Mouse (Mus musculus): ENCODE measurements around the gene Nfib.

Nfib gene

GRCm38 (mm10) chr4:82431831-82432230, 273.7 kb downstream of the Nfib start:
- no peak for DNase-seq (ENCODE audit: low spot score)

GRCm38 (mm10) chr4:82430802-82431201, 274.7 kb downstream of the Nfib start:
- no peak for DNase-seq (ENCODE audit: low spot score)

- no peak for DNase-seq (ENCODE audit: low spot score)
Measured at GRCm38 (mm10) chr4:82426224-82426623, 279.3 kb downstream of the Nfib start.

- DNase-seq (ENCODE audit: low spot score) = no peak
Measured at GRCm38 (mm10) chr4:82418241-82418640, 287.3 kb downstream of the Nfib start.

- DNase-seq (ENCODE audit: low spot score) = no peak
Measured at GRCm38 (mm10) chr4:82415817-82416216, 289.7 kb downstream of the Nfib start.

GRCm38 (mm10) chr4:82412651-82413050, 292.9 kb downstream of the Nfib start:
- DNase-seq (ENCODE audit: low spot score) = no peak

- DNase-seq (ENCODE audit: low spot score) = no peak
Measured at GRCm38 (mm10) chr4:82411965-82412364, 293.6 kb downstream of the Nfib start.

- no peak for DNase-seq (ENCODE audit: low spot score)
Measured at GRCm38 (mm10) chr4:82408463-82409404, 296.8 kb downstream of the Nfib start.

- DNase-seq (ENCODE audit: low spot score) = no peak
Measured at GRCm38 (mm10) chr4:82406511-82406910, 299.0 kb downstream of the Nfib start.

- DNase-seq (ENCODE audit: low spot score) = no peak
Measured at GRCm38 (mm10) chr4:82405791-82406190, 299.8 kb downstream of the Nfib start.

GRCm38 (mm10) chr4:82403975-82404651, 301.4 kb downstream of the Nfib start:
- DNase-seq (ENCODE audit: low spot score) = no peak

- no peak for DNase-seq (ENCODE audit: low spot score)
Measured at GRCm38 (mm10) chr4:82402666-82403065, 302.9 kb downstream of the Nfib start.

- no peak for DNase-seq (ENCODE audit: low spot score)
Measured at GRCm38 (mm10) chr4:82401450-82402061, 304.0 kb downstream of the Nfib start.

- no peak for DNase-seq (ENCODE audit: low spot score)
Measured at GRCm38 (mm10) chr4:82400536-82400935, 305.0 kb downstream of the Nfib start.

- no peak for DNase-seq (ENCODE audit: low spot score)
Measured at GRCm38 (mm10) chr4:82399406-82400380, 305.9 kb downstream of the Nfib start.

- DNase-seq (ENCODE audit: low spot score) = no peak
Measured at GRCm38 (mm10) chr4:82398282-82398681, 307.3 kb downstream of the Nfib start.

GRCm38 (mm10) chr4:82396805-82397204, 308.7 kb downstream of the Nfib start:
- DNase-seq (ENCODE audit: low spot score) = no peak

GRCm38 (mm10) chr4:82396003-82396402, 309.5 kb downstream of the Nfib start:
- no peak for DNase-seq (ENCODE audit: low spot score)

- DNase-seq (ENCODE audit: low spot score) = no peak
Measured at GRCm38 (mm10) chr4:82394346-82394745, 311.2 kb downstream of the Nfib start.

GRCm38 (mm10) chr4:82393021-82393420, 312.5 kb downstream of the Nfib start:
- DNase-seq (ENCODE audit: low spot score) = no peak

GRCm38 (mm10) chr4:82392496-82392895, 313.1 kb downstream of the Nfib start:
- no peak for DNase-seq (ENCODE audit: low spot score)
